Mouse (Mus musculus): ENCODE results near the gene Ap3b1. TPM values are rescaled to one million over a fixed set of nuclear protein-coding genes. Genes with fewer than 3 reads are reported as not detected.

The Ap3b1 gene
- polyA plus RNA-seq, 1 experiment, result 79.3 TPM

DNA sequence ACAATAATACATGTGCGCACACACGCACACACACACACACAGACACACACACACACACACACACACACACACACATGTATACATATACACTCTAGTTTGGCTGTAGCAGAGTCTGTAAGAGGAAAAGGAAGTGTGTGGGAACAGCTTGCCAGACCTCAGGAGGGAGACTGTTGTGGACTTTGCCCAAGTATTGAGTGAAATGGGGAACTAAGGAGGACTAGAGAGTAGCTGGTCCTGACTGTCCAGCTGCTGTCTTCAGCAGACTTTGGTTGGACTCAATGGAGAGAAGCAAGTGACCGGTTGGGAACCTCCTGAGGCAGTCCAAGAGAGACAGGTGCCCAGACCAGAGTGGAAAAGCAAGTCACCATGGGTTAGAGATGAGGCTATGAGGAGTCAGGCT lies 117.4 kb downstream of the Ap3b1 start:
- TF ChIP-seq POLR2A (IDR thresholded peaks at IDR 0.05; ENCODE audit: insufficient read depth, low read length), result no peak
- TF ChIP-seq CTCF (IDR thresholded peaks at IDR 0.05; ENCODE audit: low read depth, low read length), result no peak
- TF ChIP-seq EP300 (IDR thresholded peaks at IDR 0.05; ENCODE audit: insufficient read depth, low read depth, low read length), result no peak
- Histone ChIP-seq H3K9ac (ENCODE audit: low read depth, poor library complexity, severe bottlenecking) (no peak overlapping the region), H3K27ac (ENCODE audit: insufficient read depth, low read length) (no peak overlapping the region), H3K36me3 (ENCODE audit: control insufficient read depth, insufficient read depth, low read length, poor library complexity, severe bottlenecking) (peaks cover 18% of the 10 kb centered on the region), H3K4me3 (ENCODE audit: low read depth, low read length) (no peak overlapping the region), H3K27me3 (ENCODE audit: control insufficient read depth, insufficient read depth, low read length, poor library complexity, severe bottlenecking) (no peaks in the 10 kb centered on the region), H3K4me1 (ENCODE audit: control insufficient read depth, insufficient read depth, low read length) (no peaks in the 10 kb centered on the region), H3K9me3 (replicated peaks; ENCODE audit: control insufficient read depth, insufficient read depth, low read length, poor library complexity, severe bottlenecking) (0 out of 2 replicates have a peak, but pooled peaks cover 3% of the 10 kb centered on the region)

- peaks cover 33% of the 10 kb centered on the region for H3K36me3 ChIP-seq (ENCODE audit: control insufficient read depth, insufficient read depth, low read length, poor library complexity, severe bottlenecking)
- no peak overlapping the region for H3K4me3 ChIP-seq (ENCODE audit: low read depth, low read length)
- TF ChIP-seq CTCF (IDR thresholded peaks at IDR 0.05; ENCODE audit: low read depth, low read length), result no peak
- TF ChIP-seq EP300 (IDR thresholded peaks at IDR 0.05; ENCODE audit: insufficient read depth, low read depth, low read length), result no peak
- no peak for TF ChIP-seq POLR2A (IDR thresholded peaks at IDR 0.05; ENCODE audit: insufficient read depth, low read length)
- H3K27me3 ChIP-seq (ENCODE audit: control insufficient read depth, insufficient read depth, low read length, poor library complexity, severe bottlenecking), result no peaks in the 10 kb centered on the region
- H3K9ac ChIP-seq (ENCODE audit: low read depth, poor library complexity, severe bottlenecking), result no peak overlapping the region
- 0 out of 2 replicates have a peak, but pooled peaks cover 7% of the 10 kb centered on the region for H3K9me3 ChIP-seq (replicated peaks; ENCODE audit: control insufficient read depth, insufficient read depth, low read length, poor library complexity, severe bottlenecking)
- H3K4me1 ChIP-seq (ENCODE audit: control insufficient read depth, insufficient read depth, low read length), result no peaks in the 10 kb centered on the region
- no peak overlapping the region for H3K27ac ChIP-seq (ENCODE audit: insufficient read depth, low read length)
Observed at GRCm38 (mm10) chr13:94480256-94480655, 121.5 kb downstream of the Ap3b1 start.

DNA sequence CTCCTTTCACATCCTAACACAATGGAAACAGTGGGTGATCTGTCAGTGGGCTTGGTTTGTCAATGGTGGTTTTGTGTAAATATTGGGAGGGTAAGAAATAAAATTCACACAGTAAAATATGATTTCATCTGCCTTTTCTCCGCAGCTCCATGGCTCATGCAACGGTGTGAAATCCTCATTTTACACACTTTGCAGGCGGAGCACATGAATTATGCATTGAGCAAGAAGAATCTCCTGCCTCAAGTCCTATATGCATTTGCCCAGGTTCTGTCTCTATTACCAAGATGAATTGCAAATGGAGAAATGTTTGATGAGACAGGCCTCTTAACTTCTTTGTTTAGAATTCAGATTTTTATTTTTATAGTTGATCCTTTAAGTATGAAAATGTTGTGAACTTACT lies 131.9 kb downstream of the Ap3b1 start:
- Histone ChIP-seq H3K27me3 (ENCODE audit: control insufficient read depth, insufficient read depth, low read length, poor library complexity, severe bottlenecking) (no peaks in the 10 kb centered on the region), H3K9me3 (replicated peaks; ENCODE audit: control insufficient read depth, insufficient read depth, low read length, poor library complexity, severe bottlenecking) (no peaks in the 10 kb centered on the region), H3K4me1 (ENCODE audit: control insufficient read depth, insufficient read depth, low read length) (no peaks in the 10 kb centered on the region), H3K36me3 (ENCODE audit: control insufficient read depth, insufficient read depth, low read length, poor library complexity, severe bottlenecking) (0 out of 2 replicates have a peak, but pooled peaks cover 3% of the 10 kb centered on the region), H3K4me3 (ENCODE audit: low read depth, low read length) (no peak overlapping the region), H3K27ac (ENCODE audit: insufficient read depth, low read length) (no peak overlapping the region), H3K9ac (ENCODE audit: low read depth, poor library complexity, severe bottlenecking) (no peak overlapping the region)
- no peak for TF ChIP-seq POLR2A (IDR thresholded peaks at IDR 0.05; ENCODE audit: insufficient read depth, low read length)
- no peak for TF ChIP-seq EP300 (IDR thresholded peaks at IDR 0.05; ENCODE audit: insufficient read depth, low read depth, low read length)
- no peak for TF ChIP-seq CTCF (IDR thresholded peaks at IDR 0.05; ENCODE audit: low read depth, low read length)

GRCm38 (mm10) chr13:94491159-94491558 lies 132.4 kb downstream of the Ap3b1 start:
- H3K27me3 ChIP-seq (ENCODE audit: control insufficient read depth, insufficient read depth, low read length, poor library complexity, severe bottlenecking), result no peaks in the 10 kb centered on the region
- no peaks in the 10 kb centered on the region for H3K9me3 ChIP-seq (replicated peaks; ENCODE audit: control insufficient read depth, insufficient read depth, low read length, poor library complexity, severe bottlenecking)
- TF ChIP-seq POLR2A (IDR thresholded peaks at IDR 0.05; ENCODE audit: insufficient read depth, low read length), result no peak
- no peak for TF ChIP-seq CTCF (IDR thresholded peaks at IDR 0.05; ENCODE audit: low read depth, low read length)
- TF ChIP-seq EP300 (IDR thresholded peaks at IDR 0.05; ENCODE audit: insufficient read depth, low read depth, low read length), result no peak
- H3K4me1 ChIP-seq (ENCODE audit: control insufficient read depth, insufficient read depth, low read length), result no peaks in the 10 kb centered on the region
- H3K4me3 ChIP-seq (ENCODE audit: low read depth, low read length), result no peak overlapping the region
- H3K36me3 ChIP-seq (ENCODE audit: control insufficient read depth, insufficient read depth, low read length, poor library complexity, severe bottlenecking), result 0 out of 2 replicates have a peak, but pooled peaks cover 3% of the 10 kb centered on the region
- no peak overlapping the region for H3K9ac ChIP-seq (ENCODE audit: low read depth, poor library complexity, severe bottlenecking)
- no peak overlapping the region for H3K27ac ChIP-seq (ENCODE audit: insufficient read depth, low read length)

DNA sequence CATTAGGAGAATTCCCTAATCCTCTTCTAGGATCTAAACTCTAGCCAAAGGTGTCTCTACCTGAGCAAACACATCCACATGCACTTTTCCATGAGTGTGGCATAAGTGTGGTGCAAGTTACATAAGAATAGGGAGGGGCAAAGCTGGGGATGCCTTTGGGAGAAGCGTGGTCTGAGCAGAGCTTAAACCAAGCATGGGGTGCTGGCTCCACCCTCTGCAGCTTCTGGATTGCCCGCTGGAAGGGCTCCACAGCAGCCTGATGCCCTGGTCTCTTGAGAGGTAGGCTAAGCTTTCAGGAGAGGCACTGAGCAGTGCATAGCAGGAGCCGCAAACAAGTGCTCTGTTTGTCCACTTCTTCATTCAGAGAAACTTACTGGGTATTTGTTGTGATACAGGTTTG lies 138.8 kb downstream of the Ap3b1 start:
- Histone ChIP-seq H3K4me3 (ENCODE audit: low read depth, low read length) (no peak overlapping the region), H3K9me3 (replicated peaks; ENCODE audit: control insufficient read depth, insufficient read depth, low read length, poor library complexity, severe bottlenecking) (no peaks in the 10 kb centered on the region), H3K36me3 (ENCODE audit: control insufficient read depth, insufficient read depth, low read length, poor library complexity, severe bottlenecking) (0 out of 2 replicates have a peak, but pooled peaks cover 3% of the 10 kb centered on the region), H3K27me3 (ENCODE audit: control insufficient read depth, insufficient read depth, low read length, poor library complexity, severe bottlenecking) (no peaks in the 10 kb centered on the region), H3K27ac (ENCODE audit: insufficient read depth, low read length) (no peak overlapping the region), H3K9ac (ENCODE audit: low read depth, poor library complexity, severe bottlenecking) (no peak overlapping the region), H3K4me1 (ENCODE audit: control insufficient read depth, insufficient read depth, low read length) (peaks cover 3% of the 10 kb centered on the region)
- TF ChIP-seq POLR2A (IDR thresholded peaks at IDR 0.05; ENCODE audit: insufficient read depth, low read length), result no peak
- no peak for TF ChIP-seq CTCF (IDR thresholded peaks at IDR 0.05; ENCODE audit: low read depth, low read length)
- TF ChIP-seq EP300 (IDR thresholded peaks at IDR 0.05; ENCODE audit: insufficient read depth, low read depth, low read length), result no peak

- Histone ChIP-seq H3K4me3 (ENCODE audit: low read depth, low read length) (no peak overlapping the region), H3K4me1 (ENCODE audit: control insufficient read depth, insufficient read depth, low read length) (no peaks in the 10 kb centered on the region), H3K9me3 (replicated peaks; ENCODE audit: control insufficient read depth, insufficient read depth, low read length, poor library complexity, severe bottlenecking) (no peaks in the 10 kb centered on the region), H3K36me3 (ENCODE audit: control insufficient read depth, insufficient read depth, low read length, poor library complexity, severe bottlenecking) (no peaks in the 10 kb centered on the region; the same call in none of the 2 replicates), H3K27me3 (ENCODE audit: control insufficient read depth, insufficient read depth, low read length, poor library complexity, severe bottlenecking) (no peaks in the 10 kb centered on the region), H3K27ac (ENCODE audit: insufficient read depth, low read length) (no peak overlapping the region), H3K9ac (ENCODE audit: low read depth, poor library complexity, severe bottlenecking) (no peak overlapping the region)
- no peak for TF ChIP-seq CTCF (IDR thresholded peaks at IDR 0.05; ENCODE audit: low read depth, low read length)
- TF ChIP-seq EP300 (IDR thresholded peaks at IDR 0.05; ENCODE audit: insufficient read depth, low read depth, low read length), result no peak
- no peak for TF ChIP-seq POLR2A (IDR thresholded peaks at IDR 0.05; ENCODE audit: insufficient read depth, low read length)
Observed at GRCm38 (mm10) chr13:94506411-94506810, 147.7 kb downstream of the Ap3b1 start.
